Mouse (Mus musculus): ENCODE data around the gene Cox4i1. TPM values are rescaled to one million over a fixed set of nuclear protein-coding genes. Genes with fewer than 3 reads are reported as not detected.

Gene Cox4i1
- polyA plus RNA-seq, 1 experiment: 4,844 TPM

Other genes with a start within 250 kb of the Cox4i1 start
- gene Gins2, start 78.9 kb upstream of the Cox4i1 start, polyA plus RNA-seq (2012; ENCODE audit: insufficient read depth, insufficient read length, missing spikeins): 5.4 and 6.5 TPM in 2 replicates
- 49.2 and 62.6 TPM in 2 replicates for gene 1190005I06Rik, start 20.6 kb upstream of the Cox4i1 start, polyA plus RNA-seq (2012; ENCODE audit: insufficient read depth, insufficient read length, missing spikeins)
- gene Gm27021, start 143 bp upstream of the Cox4i1 start, polyA plus RNA-seq (2012; ENCODE audit: insufficient read depth, insufficient read length, missing spikeins): not detected in 2 replicates
- gene Emc8, start 351 bp downstream of the Cox4i1 start, polyA plus RNA-seq (2012; ENCODE audit: insufficient read depth, insufficient read length, missing spikeins): 78.9 and 99.3 TPM in 2 replicates
- gene Irf8, start 68.1 kb downstream of the Cox4i1 start, polyA plus RNA-seq (2012; ENCODE audit: insufficient read depth, insufficient read length, missing spikeins): 2.3 and 4.2 TPM in 2 replicates